Mouse (Mus musculus) stomach, postnatal 0 days (tissue): ENCODE measurements at regions not wholly inside any gene's neighbourhood (a gene's known extent, or its start where the extent isn't known, plus 50 kb on each side); places are given as distances from the start of the nearest gene placed in this dataset.

Experiments used
- CTCF ChIP-seq: IDR thresholded peaks from 2 replicates; pipeline ENCODE4 v1.5.1; 2016; ENCODE audit warnings: antibody characterized with exemption, low read depth, mild to moderate bottlenecking, moderate library complexity
- EP300 ChIP-seq: optimal IDR thresholded peaks from 2 replicates; pipeline ENCODE3; 2016; ENCODE audit warnings: antibody characterized with exemption

DNA sequence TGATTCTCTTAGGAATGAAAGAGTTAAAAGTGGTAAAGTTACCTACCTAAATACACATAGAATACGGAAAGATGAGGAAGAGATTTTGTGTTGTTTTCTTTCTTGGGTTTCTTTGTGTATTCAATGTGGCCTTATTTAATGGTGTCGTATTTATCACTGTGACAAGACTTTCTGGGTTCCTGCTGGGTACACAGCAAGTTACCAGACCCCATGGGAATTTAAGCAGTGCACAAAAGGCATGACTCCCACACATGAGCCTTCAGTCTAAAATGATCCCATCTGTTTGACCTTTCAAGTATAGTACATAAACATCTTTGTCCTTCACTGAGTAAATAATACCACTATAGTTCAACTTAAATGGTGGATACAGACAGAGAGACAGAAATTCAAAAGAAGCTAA, 349.0 kb upstream of the Cited2 start:
- no peak for TF ChIP-seq CTCF
- TF ChIP-seq EP300, result no peak
